Mouse (Mus musculus): ENCODE measurements around the gene Edf1. TPM values are rescaled to one million over a fixed set of nuclear protein-coding genes. Genes with fewer than 3 reads are reported as not detected.
A peak's percentile ranks its signal among the peaks of the same experiment; 100 is the strongest.

Gene Edf1
- polyA plus RNA-seq, 1 experiment from 2014 or later, result 356 TPM

DNA sequence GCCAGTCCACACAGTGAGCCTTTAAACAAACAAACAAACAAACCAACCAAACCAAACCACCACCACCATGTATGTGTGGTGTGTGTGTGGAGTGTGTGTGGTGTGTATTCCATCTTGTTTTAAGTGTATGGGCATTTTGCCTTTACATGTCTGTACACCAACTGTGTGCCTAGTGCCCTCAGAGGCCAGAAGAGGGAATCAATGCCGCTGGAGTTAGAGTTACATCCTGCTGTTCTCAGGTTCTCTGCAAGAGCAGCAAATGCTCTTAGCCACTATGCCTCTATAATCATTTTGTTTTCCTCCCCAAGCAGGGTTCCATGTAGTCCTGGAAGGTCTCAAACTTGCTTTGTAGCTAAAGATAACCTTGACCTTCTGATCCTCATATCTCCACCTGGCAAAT, 1.4 kb upstream of the Edf1 start:
- Histone ChIP-seq H3K4me2 (no peak overlapping the region), H3K4me3 (ENCODE audit: low read depth, low read length) (no peak overlapping the region)
- WGBS (ENCODE audit: insufficient replicate concordance), result 42% methylated on average over 1 of the region's 1 CpGs

GRCm38 (mm10) chr2:25557964-25558360, 315 bp downstream of the Edf1 start:
- peak overlapping the region; percentile 84 for H3K4me2 ChIP-seq
- H3K9me3 ChIP-seq (replicated peaks; ENCODE audit: control insufficient read depth, low read length), result no peaks in the 10 kb centered on the region
- no peak; the same call in 1 of the 2 replicates for ATAC-seq (replicated peaks; ENCODE audit: insufficient number of reproducible peaks, low FRiP score, low TSS enrichment)
- whole genome bisulfite sequencing (ENCODE audit: insufficient replicate concordance), result under 1% methylated on average over 24 of the region's 24 CpGs
- H3K9ac ChIP-seq (ENCODE audit: low read depth, low read length), result peak overlapping the region; percentile 93
- peak overlapping the region; percentile 76 for H3K27ac ChIP-seq (ENCODE audit: low read depth, low read length)
- H3K27me3 ChIP-seq (ENCODE audit: control insufficient read depth, insufficient read depth, low read length), result no peaks in the 10 kb centered on the region
- H3K4me1 ChIP-seq (ENCODE audit: control insufficient read depth, insufficient read depth, low read length), result peaks cover 8% of the 10 kb centered on the region
- H3K4me3 ChIP-seq (ENCODE audit: low read depth, low read length), result peak overlapping the region; percentile 97
- H3K36me3 ChIP-seq (ENCODE audit: control insufficient read depth, insufficient read depth, low read length), result peaks cover 26% of the 10 kb centered on the region

More for the DNA sequence above, 1.4 kb upstream of the Edf1 start:
- Histone ChIP-seq H3K27ac (ENCODE audit: low read depth, low read length) (no peak overlapping the region), H3K27me3 (ENCODE audit: control insufficient read depth, insufficient read depth, low read length) (no peaks in the 10 kb centered on the region), H3K36me3 (ENCODE audit: control insufficient read depth, insufficient read depth, low read length) (peaks cover 12% of the 10 kb centered on the region), H3K9ac (ENCODE audit: low read depth, low read length) (no peak overlapping the region), H3K9me3 (replicated peaks; ENCODE audit: control insufficient read depth, low read length) (no peaks in the 10 kb centered on the region), H3K4me1 (ENCODE audit: control insufficient read depth, insufficient read depth, low read length) (peaks cover 8% of the 10 kb centered on the region)
- no peak for ATAC-seq (replicated peaks; ENCODE audit: insufficient number of reproducible peaks, low FRiP score, low TSS enrichment)

DNA sequence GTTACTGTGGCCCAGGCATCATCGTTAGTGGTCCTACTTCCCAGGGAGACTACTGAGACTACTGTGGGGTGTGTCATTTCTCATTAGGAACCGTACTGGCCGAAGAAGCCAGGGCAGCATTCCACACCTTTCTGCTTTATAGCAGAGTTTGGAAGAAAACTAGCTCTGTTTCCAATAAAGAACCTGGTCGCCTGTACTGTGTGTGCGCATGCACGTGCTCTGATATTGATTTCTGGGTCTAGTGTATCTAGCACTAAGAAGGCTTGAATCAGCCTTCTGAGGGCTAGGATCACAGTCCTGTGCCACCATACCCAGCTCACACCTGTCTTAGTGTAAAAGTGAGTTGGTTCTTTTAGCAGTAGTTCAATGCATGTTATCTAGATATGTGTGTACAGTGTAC, 1.1 kb downstream of the Edf1 start:
- Histone ChIP-seq H3K9ac (ENCODE audit: low read depth, low read length) (peak overlapping the region; percentile 93), H3K27me3 (ENCODE audit: control insufficient read depth, insufficient read depth, low read length) (no peaks in the 10 kb centered on the region), H3K27ac (ENCODE audit: low read depth, low read length) (no peak overlapping the region), H3K9me3 (replicated peaks; ENCODE audit: control insufficient read depth, low read length) (no peaks in the 10 kb centered on the region), H3K4me1 (ENCODE audit: control insufficient read depth, insufficient read depth, low read length) (peaks cover 8% of the 10 kb centered on the region), H3K36me3 (ENCODE audit: control insufficient read depth, insufficient read depth, low read length) (peaks cover 32% of the 10 kb centered on the region), H3K4me2 (peak overlapping the region; percentile 84), H3K4me3 (ENCODE audit: low read depth, low read length) (peak overlapping the region; percentile 97)
- ATAC-seq (replicated peaks; ENCODE audit: insufficient number of reproducible peaks, low FRiP score, low TSS enrichment), result no peak
- 76% methylated on average over 6 of the region's 6 CpGs for WGBS (ENCODE audit: insufficient replicate concordance)

DNA sequence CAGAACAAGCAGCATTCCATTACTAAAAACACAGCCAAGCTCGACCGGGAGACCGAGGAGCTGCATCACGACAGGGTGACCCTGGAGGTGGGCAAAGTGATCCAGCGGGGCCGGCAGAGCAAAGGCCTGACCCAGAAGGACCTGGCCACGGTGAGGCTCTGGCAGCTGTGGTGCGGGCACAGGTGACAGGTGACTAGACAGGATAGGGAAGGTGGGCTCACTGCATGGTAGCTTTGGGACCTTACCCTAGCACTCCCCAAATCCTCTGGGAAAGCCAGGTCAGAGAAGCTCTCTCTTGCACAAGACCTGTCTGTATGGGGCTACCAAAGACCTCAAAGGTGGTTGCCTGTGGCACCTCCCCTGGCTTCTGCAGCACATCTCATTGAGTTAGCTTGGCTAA, 2.9 kb downstream of the Edf1 start:
- no peaks in the 10 kb centered on the region for H3K27me3 ChIP-seq (ENCODE audit: control insufficient read depth, insufficient read depth, low read length)
- H3K36me3 ChIP-seq (ENCODE audit: control insufficient read depth, insufficient read depth, low read length), result peaks cover 41% of the 10 kb centered on the region
- WGBS (ENCODE audit: insufficient replicate concordance), result 91% methylated on average over 8 of the region's 8 CpGs
- no peak overlapping the region for H3K9ac ChIP-seq (ENCODE audit: low read depth, low read length)
- no peak overlapping the region for H3K4me3 ChIP-seq (ENCODE audit: low read depth, low read length)
- H3K4me1 ChIP-seq (ENCODE audit: control insufficient read depth, insufficient read depth, low read length), result peaks cover 8% of the 10 kb centered on the region
- ATAC-seq (replicated peaks; ENCODE audit: insufficient number of reproducible peaks, low FRiP score, low TSS enrichment), result no peak
- H3K27ac ChIP-seq (ENCODE audit: low read depth, low read length), result no peak overlapping the region
- H3K9me3 ChIP-seq (replicated peaks; ENCODE audit: control insufficient read depth, low read length), result no peaks in the 10 kb centered on the region
- H3K4me2 ChIP-seq, result no peak overlapping the region

DNA sequence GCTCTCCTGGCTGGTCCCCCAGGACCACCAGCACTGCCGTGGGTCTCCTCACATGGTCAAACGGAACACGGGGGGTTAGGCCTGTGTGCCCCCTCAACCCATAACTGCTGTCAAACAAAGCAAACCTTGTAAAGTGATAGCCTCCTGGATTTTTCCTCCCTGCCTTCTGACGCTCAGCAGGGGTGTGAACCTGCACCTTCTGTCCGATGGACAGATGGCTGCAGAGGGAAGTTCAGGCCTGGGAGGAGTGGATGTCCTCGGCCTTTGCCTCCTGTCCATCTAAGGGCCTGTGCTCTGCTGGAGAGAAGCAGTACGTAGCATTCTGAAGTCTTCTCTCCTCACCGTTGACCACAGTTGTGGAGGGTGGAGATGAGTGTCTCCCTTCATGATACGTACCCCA, 4.3 kb downstream of the Edf1 start:
- H3K27me3 ChIP-seq (ENCODE audit: control insufficient read depth, insufficient read depth, low read length), result no peaks in the 10 kb centered on the region
- no peak for ATAC-seq (replicated peaks; ENCODE audit: insufficient number of reproducible peaks, low FRiP score, low TSS enrichment)
- H3K4me1 ChIP-seq (ENCODE audit: control insufficient read depth, insufficient read depth, low read length), result peaks cover 8% of the 10 kb centered on the region
- H3K9me3 ChIP-seq (replicated peaks; ENCODE audit: control insufficient read depth, low read length), result no peaks in the 10 kb centered on the region
- no peak overlapping the region for H3K9ac ChIP-seq (ENCODE audit: low read depth, low read length)
- no peak overlapping the region for H3K4me3 ChIP-seq (ENCODE audit: low read depth, low read length)
- H3K27ac ChIP-seq (ENCODE audit: low read depth, low read length), result no peak overlapping the region
- 72% methylated on average over 9 of the region's 9 CpGs for WGBS (ENCODE audit: insufficient replicate concordance)
- H3K4me2 ChIP-seq, result no peak overlapping the region
- peaks cover 42% of the 10 kb centered on the region for H3K36me3 ChIP-seq (ENCODE audit: control insufficient read depth, insufficient read depth, low read length)

DNA sequence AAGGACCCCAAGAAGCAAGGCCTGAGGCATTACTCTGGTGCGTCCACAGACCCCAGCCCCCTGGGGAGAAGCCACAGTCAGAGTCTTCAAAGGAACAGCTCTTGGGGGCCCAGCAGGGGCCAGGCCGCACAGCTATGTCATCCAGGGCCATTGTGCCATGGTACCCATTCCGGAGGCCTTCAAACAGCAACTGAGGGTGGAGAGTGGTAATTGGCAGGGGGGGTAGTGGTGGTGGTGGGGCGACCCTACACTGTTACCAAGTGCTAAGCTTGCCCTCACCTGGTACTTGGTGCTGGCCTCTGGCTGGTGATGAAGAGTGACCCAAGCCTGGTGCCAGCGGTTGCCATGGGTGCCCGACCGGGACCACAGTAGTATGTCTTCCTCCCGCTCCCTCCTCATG, 8.1 kb downstream of the Edf1 start:
- no peak overlapping the region for H3K4me2 ChIP-seq
- H3K4me1 ChIP-seq (ENCODE audit: control insufficient read depth, insufficient read depth, low read length), result no peaks in the 10 kb centered on the region
- H3K9ac ChIP-seq (ENCODE audit: low read depth, low read length), result no peak overlapping the region
- peaks cover 46% of the 10 kb centered on the region for H3K36me3 ChIP-seq (ENCODE audit: control insufficient read depth, insufficient read depth, low read length)
- ATAC-seq (replicated peaks; ENCODE audit: insufficient number of reproducible peaks, low FRiP score, low TSS enrichment), result no peak
- H3K9me3 ChIP-seq (replicated peaks; ENCODE audit: control insufficient read depth, low read length), result no peaks in the 10 kb centered on the region
- no peak overlapping the region for H3K27ac ChIP-seq (ENCODE audit: low read depth, low read length)
- 91% methylated on average over 8 of the region's 8 CpGs for WGBS (ENCODE audit: insufficient replicate concordance)
- no peaks in the 10 kb centered on the region for H3K27me3 ChIP-seq (ENCODE audit: control insufficient read depth, insufficient read depth, low read length)
- H3K4me3 ChIP-seq (ENCODE audit: low read depth, low read length), result no peak overlapping the region

DNA sequence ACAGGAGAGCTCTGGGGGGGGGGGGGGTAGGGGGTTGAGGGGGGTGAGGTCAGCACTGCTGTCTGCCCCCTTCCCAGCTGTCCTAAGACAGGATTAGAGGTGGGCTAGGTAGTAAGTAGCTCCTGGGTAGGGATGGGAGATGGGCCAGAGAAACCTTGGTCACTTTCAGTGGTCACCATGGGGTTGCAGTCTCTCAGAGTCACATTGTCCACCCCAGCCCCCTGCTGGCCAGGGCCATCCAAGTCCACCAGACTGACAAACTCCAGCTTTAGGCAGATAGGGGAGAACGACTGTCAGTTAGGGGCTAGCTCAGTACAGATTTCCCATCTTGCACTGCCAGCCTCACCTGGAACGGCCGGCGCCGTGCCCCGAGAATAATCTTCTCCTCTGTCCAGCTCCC, 8.9 kb downstream of the Edf1 start:
- Histone ChIP-seq H3K27ac (ENCODE audit: low read depth, low read length) (no peak overlapping the region), H3K36me3 (ENCODE audit: control insufficient read depth, insufficient read depth, low read length) (peaks cover 40% of the 10 kb centered on the region), H3K4me2 (no peak overlapping the region), H3K27me3 (ENCODE audit: control insufficient read depth, insufficient read depth, low read length) (no peaks in the 10 kb centered on the region), H3K9ac (ENCODE audit: low read depth, low read length) (no peak overlapping the region), H3K4me1 (ENCODE audit: control insufficient read depth, insufficient read depth, low read length) (no peaks in the 10 kb centered on the region), H3K9me3 (replicated peaks; ENCODE audit: control insufficient read depth, low read length) (no peaks in the 10 kb centered on the region), H3K4me3 (ENCODE audit: low read depth, low read length) (no peak overlapping the region)
- 79% methylated on average over 6 of the region's 6 CpGs for WGBS (ENCODE audit: insufficient replicate concordance)
- ATAC-seq (replicated peaks; ENCODE audit: insufficient number of reproducible peaks, low FRiP score, low TSS enrichment), result no peak

DNA sequence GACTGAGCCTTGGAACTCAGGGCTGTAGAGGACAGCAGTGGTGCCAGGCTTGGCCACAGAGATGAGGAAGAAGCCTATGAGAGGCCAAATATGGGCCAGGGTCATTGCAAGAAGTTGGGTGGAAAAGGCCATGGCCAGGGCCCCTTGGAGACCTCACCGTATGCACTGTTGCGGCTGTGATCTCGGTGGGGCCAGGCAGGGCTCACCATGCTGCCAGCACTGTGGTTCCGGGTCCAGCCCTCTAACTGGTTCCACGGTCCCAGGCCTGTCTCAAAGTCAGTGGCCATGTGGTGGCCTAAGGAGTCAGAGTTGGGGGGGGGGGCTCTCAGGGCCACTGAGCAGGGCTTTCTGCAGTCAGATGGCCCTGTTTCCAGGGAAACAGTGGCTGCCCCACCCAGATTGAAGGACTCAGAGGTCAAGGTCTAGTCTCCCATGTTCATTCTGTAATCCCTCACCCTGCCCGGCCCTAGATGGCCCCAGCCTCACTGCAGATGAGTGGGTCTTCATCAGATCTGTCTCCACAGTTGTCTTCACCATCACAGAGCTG, 10.9 kb downstream of the Edf1 start:
- Histone ChIP-seq H3K4me3 (ENCODE audit: low read depth, low read length) (no peak overlapping the region), H3K27ac (ENCODE audit: low read depth, low read length) (no peak overlapping the region), H3K4me2 (no peak overlapping the region), H3K9ac (ENCODE audit: low read depth, low read length) (no peak overlapping the region), H3K9me3 (replicated peaks; ENCODE audit: control insufficient read depth, low read length) (no peaks in the 10 kb centered on the region), H3K27me3 (ENCODE audit: control insufficient read depth, insufficient read depth, low read length) (no peaks in the 10 kb centered on the region), H3K4me1 (ENCODE audit: control insufficient read depth, insufficient read depth, low read length) (peaks cover 9% of the 10 kb centered on the region), H3K36me3 (ENCODE audit: control insufficient read depth, insufficient read depth, low read length) (peaks cover 22% of the 10 kb centered on the region)
- ATAC-seq (replicated peaks; ENCODE audit: insufficient number of reproducible peaks, low FRiP score, low TSS enrichment), result no peak
- WGBS (ENCODE audit: insufficient replicate concordance), result 90% methylated on average over 6 of the region's 6 CpGs

DNA sequence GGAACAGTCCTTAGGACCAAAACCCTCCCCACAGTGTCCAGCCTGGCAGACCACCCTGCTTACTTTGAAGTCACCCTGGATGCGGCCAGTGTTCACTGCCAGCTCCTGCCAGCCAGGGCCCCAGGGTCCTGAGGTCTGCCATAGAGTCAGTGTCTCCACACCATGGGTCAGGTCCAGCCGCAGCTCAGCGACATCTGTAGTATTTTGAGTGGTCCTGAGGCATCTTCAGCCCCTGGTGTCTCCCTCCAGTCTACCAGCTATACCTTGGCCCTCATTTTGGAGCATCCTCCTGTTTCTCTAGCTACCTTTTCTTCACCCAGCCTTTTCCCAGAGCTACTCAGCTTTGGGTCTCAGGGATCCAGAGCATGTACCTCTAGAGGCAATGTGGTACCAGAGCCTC, 11.7 kb downstream of the Edf1 start:
- no peak overlapping the region for H3K9ac ChIP-seq (ENCODE audit: low read depth, low read length)
- no peak for ATAC-seq (replicated peaks; ENCODE audit: insufficient number of reproducible peaks, low FRiP score, low TSS enrichment)
- no peak overlapping the region for H3K4me3 ChIP-seq (ENCODE audit: low read depth, low read length)
- H3K4me1 ChIP-seq (ENCODE audit: control insufficient read depth, insufficient read depth, low read length), result peaks cover 15% of the 10 kb centered on the region
- peaks cover 17% of the 10 kb centered on the region for H3K36me3 ChIP-seq (ENCODE audit: control insufficient read depth, insufficient read depth, low read length)
- 87% methylated on average over 3 of the region's 3 CpGs for WGBS (ENCODE audit: insufficient replicate concordance)
- H3K9me3 ChIP-seq (replicated peaks; ENCODE audit: control insufficient read depth, low read length), result no peaks in the 10 kb centered on the region
- H3K4me2 ChIP-seq, result no peak overlapping the region
- H3K27me3 ChIP-seq (ENCODE audit: control insufficient read depth, insufficient read depth, low read length), result no peaks in the 10 kb centered on the region
- H3K27ac ChIP-seq (ENCODE audit: low read depth, low read length), result no peak overlapping the region

Data from heart, embryonic 11.5 days (tissue).